Mouse (Mus musculus) liver (tissue): ENCODE data around the gene Cryba1.

Experiments used
- DNase-seq: peaks from one replicate; pipeline ENCODE4 v3.0.0-alpha.2; 2020; ENCODE audit warnings: mixed read lengths

The Cryba1 gene

GRCm38 (mm10) chr11:77725183-77725582 is at the start of gene Cryba1:
Gene Cryba1 (minus strand): TSS chr11:77725283.
- DNase-seq: no peak

GRCm38 (mm10) chr11:77771879-77772713 is 47.0 kb upstream of the Cryba1 start:
- DNase-seq: peak; percentile 79

- DNase-seq: no peak
Measured at GRCm38 (mm10) chr11:77770346-77770745, 45.3 kb upstream of the Cryba1 start.

GRCm38 (mm10) chr11:77769496-77769895 is 44.4 kb upstream of the Cryba1 start:
- DNase-seq: no peak

- peak; percentile 81 for DNase-seq
Measured at GRCm38 (mm10) chr11:77766351-77767001, 41.4 kb upstream of the Cryba1 start.

- DNase-seq: no peak
Measured at GRCm38 (mm10) chr11:77765459-77765777, 40.3 kb upstream of the Cryba1 start.

- peak; percentile 56 for DNase-seq
Measured at GRCm38 (mm10) chr11:77764694-77765458, 39.8 kb upstream of the Cryba1 start.

- peak; percentile 83 for DNase-seq
Measured at GRCm38 (mm10) chr11:77763673-77764340, 38.7 kb upstream of the Cryba1 start.

GRCm38 (mm10) chr11:77762783-77763672 is 37.9 kb upstream of the Cryba1 start, which contains the start of gene Myo18a:
Gene Myo18a (plus strand): TSS chr11:77763246.
- peak; percentile 88 for DNase-seq

GRCm38 (mm10) chr11:77760031-77760430 is 34.9 kb upstream of the Cryba1 start:
- DNase-seq: no peak

- DNase-seq: peak; percentile 47
Measured at GRCm38 (mm10) chr11:77753469-77753868, 28.4 kb upstream of the Cryba1 start.

- DNase-seq: peak; percentile 74
Measured at GRCm38 (mm10) chr11:77752525-77752924, 27.4 kb upstream of the Cryba1 start.

GRCm38 (mm10) chr11:77748996-77749395 is 23.9 kb upstream of the Cryba1 start:
- DNase-seq: no peak

GRCm38 (mm10) chr11:77747103-77747502 is 22.0 kb upstream of the Cryba1 start:
- DNase-seq: peak; percentile 68

GRCm38 (mm10) chr11:77746652-77747051 is 21.6 kb upstream of the Cryba1 start:
- DNase-seq: peak; percentile 67

- peak; percentile 77 for DNase-seq
Measured at GRCm38 (mm10) chr11:77743966-77744365, 18.9 kb upstream of the Cryba1 start.

- no peak for DNase-seq
Measured at GRCm38 (mm10) chr11:77738555-77738954, 13.5 kb upstream of the Cryba1 start.

- peak; percentile 87 for DNase-seq
Measured at GRCm38 (mm10) chr11:77737289-77737688, 12.2 kb upstream of the Cryba1 start.

GRCm38 (mm10) chr11:77728587-77728986 is 3.5 kb upstream of the Cryba1 start:
- DNase-seq: no peak

GRCm38 (mm10) chr11:77724766-77725165 is 317 bp downstream of the Cryba1 start:
- DNase-seq: no peak

GRCm38 (mm10) chr11:77721389-77721788 is 3.7 kb downstream of the Cryba1 start:
- DNase-seq: no peak

- DNase-seq: no peak
Measured at GRCm38 (mm10) chr11:77719055-77719454, 6.0 kb downstream of the Cryba1 start.
